Mouse (Mus musculus) cerebellum, adult (tissue): ENCODE measurements at regions not wholly inside any gene's neighbourhood (a gene's known extent, or its start where the extent isn't known, plus 50 kb on each side); places are given as distances from the start of the nearest gene placed in this dataset.

Experiments used
- ATAC-seq: cut with Nextera tagmentation; 2 replicates; pipeline ENCODE4 v1.9.2; 2017; ENCODE audit warnings: mild to moderate bottlenecking, moderate library complexity, mixed read lengths; ENCODE audit not compliant: insufficient number of reproducible peaks, low FRiP score, low TSS enrichment

DNA sequence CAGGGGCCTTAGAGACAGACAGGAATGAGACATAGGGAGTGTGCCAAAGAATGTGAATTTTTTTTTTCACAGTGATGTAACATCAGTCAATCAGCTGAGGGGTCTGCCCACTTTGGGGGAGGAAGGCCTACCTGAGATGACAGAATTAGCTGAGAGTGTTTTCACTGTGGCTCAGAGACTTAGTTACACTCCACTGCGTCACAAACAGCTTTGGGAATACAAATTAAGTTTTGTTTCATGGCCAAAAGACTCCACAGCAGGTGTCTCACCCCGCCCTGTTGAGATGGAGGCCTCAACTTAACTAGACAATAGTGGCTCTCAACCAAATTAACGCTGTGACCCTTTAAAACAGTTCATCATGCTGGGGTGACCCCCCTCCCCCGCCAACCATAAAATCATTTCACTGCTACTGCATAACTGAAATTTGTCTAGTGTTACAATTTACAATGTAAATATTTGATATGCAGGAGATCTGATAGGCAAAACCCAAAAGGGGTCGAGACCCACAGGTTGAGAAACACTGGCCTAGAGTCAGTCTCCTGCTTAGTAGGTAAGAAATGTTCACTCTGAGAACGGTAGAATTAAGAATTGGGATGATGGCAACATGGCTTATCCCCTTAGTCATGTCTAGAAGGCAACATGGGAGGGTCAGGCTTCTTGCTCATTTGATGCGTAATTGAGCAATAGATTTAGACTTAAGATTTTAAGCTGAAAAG, 184.3 kb downstream of the Katnal1 start:
- no peak for ATAC-seq

DNA sequence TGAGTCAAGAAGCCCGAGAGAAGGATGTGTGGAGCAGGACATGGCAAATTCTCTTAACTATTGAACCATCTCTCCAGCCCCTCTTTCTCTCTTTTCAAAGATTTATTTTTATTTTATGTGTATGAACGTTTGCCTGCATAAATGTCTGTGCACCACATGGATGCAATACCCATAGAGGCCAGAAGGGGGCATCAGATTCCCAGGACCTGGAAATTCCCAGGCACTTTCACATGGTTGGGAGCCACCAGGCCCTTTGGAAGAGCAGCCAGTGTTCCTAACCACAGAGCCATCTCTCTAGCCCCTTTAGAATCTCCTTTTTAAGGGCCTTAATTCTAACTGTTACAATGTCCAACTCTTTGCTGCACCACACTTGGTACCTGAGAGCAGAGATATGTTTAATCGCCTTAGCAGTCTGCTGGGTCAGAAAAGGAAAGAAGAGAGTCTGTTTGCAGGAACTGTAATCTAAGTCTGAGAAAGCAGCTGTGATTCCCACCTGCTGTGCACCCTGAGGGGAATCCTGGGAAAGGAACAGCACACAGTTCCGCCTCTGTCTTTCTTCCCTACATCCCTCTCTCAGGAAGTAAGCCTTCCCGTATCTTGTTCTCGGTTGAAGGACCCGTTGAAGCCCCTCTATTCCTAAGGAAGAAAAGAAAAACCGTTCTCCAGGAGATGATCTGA, 186.8 kb downstream of the Katnal1 start:
- ATAC-seq = no peak

DNA sequence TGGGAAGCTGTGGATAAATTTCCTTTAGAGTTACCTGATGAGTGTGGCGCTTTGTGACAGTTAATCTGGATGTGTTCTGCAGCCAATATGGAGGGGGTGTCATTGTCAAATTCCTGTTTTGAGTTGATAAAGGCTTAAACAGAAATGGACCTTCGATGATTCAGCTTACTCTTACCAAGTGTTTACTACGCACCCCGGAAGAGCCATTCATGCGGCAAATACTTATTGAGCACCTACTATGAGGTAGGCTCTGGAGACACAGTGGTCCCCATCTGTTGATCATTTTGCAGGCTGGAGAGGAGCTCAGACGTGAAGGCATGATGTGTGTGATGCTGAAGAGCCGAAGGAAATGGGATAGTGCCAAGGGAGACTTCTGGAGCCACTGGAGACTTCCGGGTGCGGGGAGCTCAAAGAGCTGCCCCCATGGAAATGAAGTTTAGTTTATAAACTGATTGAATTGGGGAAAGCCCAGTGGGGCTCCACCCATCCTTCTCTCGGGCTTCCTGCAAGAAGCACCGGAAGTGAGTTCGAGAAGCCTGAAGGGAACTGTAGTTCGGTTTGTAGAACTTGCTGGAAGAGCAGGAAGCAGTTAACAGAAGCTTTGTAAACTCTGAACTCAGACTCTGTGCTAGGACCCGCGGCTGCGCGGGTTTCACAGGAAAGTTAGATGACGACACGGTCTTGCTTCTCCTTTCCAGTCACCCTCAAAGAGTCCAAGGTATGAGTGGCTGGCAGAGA, 187.7 kb downstream of the Katnal1 start:
- no peak for ATAC-seq

DNA sequence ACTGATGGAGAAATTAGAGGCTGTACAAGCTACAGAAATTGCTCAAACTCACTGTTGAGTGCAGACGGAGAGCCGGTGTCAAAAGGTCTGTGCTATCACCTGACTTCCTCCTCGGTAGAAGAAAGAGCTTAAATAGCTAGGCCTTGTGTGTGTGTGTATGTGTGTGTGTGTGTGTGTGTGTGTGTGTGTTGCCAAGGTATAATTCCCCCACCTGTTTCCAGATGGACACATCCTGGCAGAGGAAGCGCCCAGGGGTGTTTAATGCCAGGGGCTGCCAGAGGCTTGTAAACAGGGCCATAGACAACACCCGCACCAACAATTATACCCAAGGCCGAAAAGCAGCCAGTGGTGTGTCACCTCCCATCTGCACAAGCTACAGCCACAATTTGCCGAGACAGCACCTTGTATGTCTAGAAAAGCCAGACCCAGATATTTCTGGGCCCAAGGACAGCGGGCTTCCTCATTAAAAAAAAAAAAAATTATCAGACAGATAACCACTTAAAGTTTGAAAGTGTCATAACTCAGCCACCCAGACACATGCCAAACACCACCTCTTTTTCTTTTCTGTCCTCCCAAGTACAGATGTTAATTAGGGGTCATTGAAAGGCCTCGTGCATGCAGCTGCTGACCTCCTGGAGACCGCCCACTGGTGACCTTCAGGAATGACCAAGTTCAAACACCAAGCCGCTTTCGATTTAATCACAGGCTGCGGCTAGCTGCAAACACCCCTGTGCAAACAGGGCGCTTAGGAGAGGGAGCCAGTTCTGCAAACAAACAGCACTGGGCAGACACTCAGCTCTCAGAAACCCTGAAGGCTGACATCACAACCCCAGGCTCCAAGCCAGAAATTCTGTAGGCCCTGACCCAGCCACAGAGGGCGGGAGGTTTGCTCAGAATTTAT, 188.0 kb upstream of the Ubl3 start:
- no peak for ATAC-seq

DNA sequence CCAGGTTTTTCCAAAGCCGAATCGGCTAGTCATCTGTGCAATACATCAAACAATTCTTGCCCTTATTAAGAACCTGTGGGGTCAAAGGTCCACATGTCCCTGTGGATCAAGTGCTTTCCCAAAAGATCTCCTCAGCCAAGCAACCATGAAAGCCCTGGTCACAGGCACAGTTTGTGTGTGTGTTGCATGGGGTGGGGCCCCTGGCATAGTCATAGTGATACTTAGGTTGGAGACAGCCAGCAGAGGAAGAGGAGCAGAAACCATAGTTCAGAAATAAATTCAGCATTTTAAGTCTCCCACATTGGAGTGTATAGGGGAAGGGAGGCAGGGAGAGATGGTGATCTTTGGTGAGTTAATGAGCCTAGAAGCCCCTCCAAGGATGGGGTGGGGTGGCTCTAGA, 187.1 kb upstream of the Ubl3 start:
- no peak for ATAC-seq

- ATAC-seq = no peak
Measured at GRCm38 (mm10) chr5:148739141-148739540, 186.6 kb upstream of the Ubl3 start.

- no peak for ATAC-seq
Measured at GRCm38 (mm10) chr5:148729541-148729940, 177.0 kb upstream of the Ubl3 start.

- ATAC-seq = no peak
Measured at GRCm38 (mm10) chr5:148728492-148728891, 175.9 kb upstream of the Ubl3 start.

DNA sequence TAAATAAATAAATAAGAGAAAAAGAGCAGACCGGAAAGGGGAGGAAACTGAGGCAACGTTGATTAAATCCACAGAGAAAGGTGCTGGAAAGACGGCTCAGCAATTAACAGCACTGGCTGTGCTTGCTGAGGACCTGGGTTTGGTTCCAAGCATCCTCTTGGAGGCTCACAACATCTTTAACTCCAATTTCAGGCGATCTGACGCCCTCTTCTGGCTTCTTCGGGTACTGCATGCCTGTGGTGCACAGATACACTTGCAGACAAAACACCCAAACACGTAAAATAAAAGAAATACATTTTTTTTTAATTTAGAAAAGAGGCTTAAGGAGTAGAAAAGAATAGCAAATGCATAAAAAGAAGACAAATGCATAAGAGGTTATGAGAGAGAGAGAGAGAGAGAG, 173.9 kb upstream of the Ubl3 start:
- ATAC-seq = no peak

- no peak for ATAC-seq
Measured at GRCm38 (mm10) chr5:148724470-148724869, 171.9 kb upstream of the Ubl3 start.

DNA sequence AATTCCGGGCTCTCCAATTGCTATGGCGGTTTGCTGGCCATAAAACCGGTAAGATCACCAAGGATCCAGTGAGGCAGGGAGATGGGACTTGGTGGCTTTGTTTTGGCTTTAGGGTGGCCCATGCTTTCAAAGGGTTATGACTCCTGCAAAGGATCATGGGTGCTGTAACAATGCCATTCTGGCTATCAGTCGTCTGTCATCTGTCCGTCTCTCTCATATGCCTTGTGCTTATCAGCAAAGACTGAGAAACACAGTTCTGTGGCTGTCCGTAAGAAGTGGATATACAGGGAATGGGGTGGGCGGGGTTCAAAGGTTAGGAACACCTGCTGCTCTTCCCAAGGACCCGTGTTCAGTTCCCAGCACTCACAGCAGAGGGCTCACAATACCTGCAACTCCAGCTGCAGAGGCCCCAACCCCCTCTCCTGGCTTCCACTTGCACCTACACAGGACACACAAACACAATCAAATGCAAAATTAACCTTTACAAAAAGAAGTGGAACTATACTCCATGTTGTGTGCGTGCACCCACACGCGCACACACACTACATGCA, 171.2 kb upstream of the Ubl3 start:
- no peak for ATAC-seq

- no peak for ATAC-seq
Measured at GRCm38 (mm10) chr5:148720604-148721003, 168.0 kb upstream of the Ubl3 start.

- ATAC-seq = no peak
Measured at GRCm38 (mm10) chr5:148716633-148717032, 164.0 kb upstream of the Ubl3 start.

GRCm38 (mm10) chr5:148715218-148715991, 162.8 kb upstream of the Ubl3 start:
- no peak for ATAC-seq

GRCm38 (mm10) chr5:148714807-148715206, 162.2 kb upstream of the Ubl3 start:
- ATAC-seq = no peak

GRCm38 (mm10) chr5:148713796-148714195, 161.2 kb upstream of the Ubl3 start:
- no peak for ATAC-seq

- ATAC-seq = no peak
Measured at GRCm38 (mm10) chr5:148713039-148713438, 160.4 kb upstream of the Ubl3 start.

GRCm38 (mm10) chr5:148711570-148711969, 159.0 kb upstream of the Ubl3 start:
- ATAC-seq = no peak

DNA sequence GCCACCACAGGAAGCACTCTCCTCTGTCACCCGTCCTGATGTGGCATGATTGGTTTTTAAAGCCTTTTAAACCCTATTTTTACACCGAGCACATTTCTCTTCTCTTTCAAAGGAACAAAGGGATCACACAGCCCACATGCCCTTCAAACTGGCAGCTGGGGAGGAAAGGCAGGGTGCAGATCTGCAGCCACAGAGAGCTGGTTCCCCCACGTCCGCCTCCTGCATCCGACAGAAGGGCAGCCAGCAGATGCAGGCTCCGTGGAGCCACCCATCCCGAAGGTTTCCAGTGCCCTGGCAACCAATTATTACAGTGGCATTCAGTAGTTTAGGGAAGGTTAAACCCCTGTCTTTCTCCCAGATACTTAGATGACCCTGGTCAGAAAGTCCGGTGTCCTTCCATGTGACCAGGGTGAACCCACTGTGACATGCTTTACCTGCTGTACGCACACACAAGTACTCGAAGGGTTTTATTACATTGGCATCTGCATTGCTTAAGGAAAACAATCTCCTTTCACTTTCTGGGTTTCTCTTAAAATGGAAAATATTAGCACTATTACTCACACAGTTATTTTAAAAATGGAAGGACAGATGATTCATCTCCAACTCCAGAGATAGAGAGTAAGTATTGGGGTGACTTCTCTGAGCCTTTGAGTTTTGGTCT, 156.7 kb upstream of the Ubl3 start:
- ATAC-seq = no peak
